Comparison of ENCODE assay signal across 19 mouse cellular contexts in the genomic region with DNA sequence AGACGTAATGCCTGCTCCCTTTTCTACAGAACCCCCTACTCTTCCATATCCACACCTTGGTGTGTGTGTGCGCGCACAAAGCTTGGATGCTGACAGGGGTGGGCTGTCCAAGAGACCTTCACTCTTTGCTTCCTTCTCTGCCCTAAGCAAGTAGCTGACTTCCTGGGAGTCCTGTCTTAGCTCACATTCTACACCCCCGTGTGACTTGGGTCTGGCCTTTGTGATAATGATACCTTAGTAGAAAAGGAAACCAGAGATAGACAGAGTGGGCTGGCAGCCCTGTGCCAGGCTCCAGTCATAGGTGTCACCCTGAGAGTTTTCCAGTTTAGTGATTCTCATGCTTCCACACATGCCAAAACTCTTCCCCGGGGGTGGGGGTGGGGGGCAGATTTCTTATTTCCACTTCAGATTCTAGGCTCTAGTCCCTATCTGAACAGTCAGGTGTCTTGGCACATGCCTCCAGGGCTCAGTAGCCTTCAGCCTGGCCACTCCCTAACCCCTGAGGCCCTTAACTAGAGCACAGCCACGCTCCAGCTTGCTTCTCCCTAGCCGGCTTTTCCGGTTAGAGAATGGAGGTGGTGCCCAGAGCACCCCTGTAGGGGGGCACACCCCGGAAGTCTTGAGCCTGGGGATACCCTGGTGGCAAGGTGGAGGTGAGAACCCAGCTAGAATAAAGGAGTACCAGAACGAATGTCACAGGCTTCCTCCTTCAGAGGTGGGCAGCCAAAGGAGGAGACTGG. TPM values are rescaled to one million over a fixed set of nuclear protein-coding genes. Genes with fewer than 3 reads are reported as not detected.
DNase-seq lines count a peak whose midpoint lies in the region; ATAC-seq and TF ChIP-seq lines count a peak whose summit lies in the region.
"Had no signal": no experiment of that assay in that cellular context is flagged by ENCODE, and none has a peak within 500 bp of the region (broad histone marks: within the 10 kb centered on the region; RNA-seq: fewer than 3 reads in every experiment).

No protein-coding gene starts in this region.

- TF ChIP-seq CTCF in G1E (IDR thresholded peaks at IDR 0.05; ENCODE audit: low read depth, low read length): no peak

- ATAC-seq in embryonic facial prominence, embryonic 14.5 days (ENCODE audit: low read depth): 0 out of 2 replicates have a peak, but pooled peaks have one; percentile 34
- ATAC-seq in G1E (ENCODE audit: extremely low read depth, insufficient number of reproducible peaks, low FRiP score, poor library complexity, severe bottlenecking): peak; percentile 8; the same call in 1 of the 2 replicates
- ATAC-seq in liver, embryonic 15.5 days (ENCODE audit: insufficient read depth): peak; percentile 35; the same call in 1 of the 2 replicates
- no peak for ATAC-seq in erythroblast, adult 5-6 weeks (replicated peaks; ENCODE audit: low FRiP score, poor library complexity, severe bottlenecking)
- ATAC-seq: forebrain, postnatal 0 days; hindbrain, postnatal 0 days had no signal

- DNase-seq in embryonic facial prominence, embryonic 14.5 days (ENCODE audit: low spot score): no peak
- DNase-seq in embryonic facial prominence, embryonic 10.5 days (ENCODE audit: low spot score): no peak
- no peak for DNase-seq in G1E (ENCODE audit: low spot score)
- DNase-seq in lung, postnatal 36 days: peak; percentile 74
- no peak for DNase-seq in left cerebral cortex, postnatal 14 days (ENCODE audit: low spot score in 2 of 2)
- DNase-seq in left cerebral cortex, adult 11 months (ENCODE audit: low spot score): no peak
- DNase-seq: adrenal gland, postnatal 36 days; forebrain, postnatal 0 days; gastrocnemius, postnatal 10 days; layer of hippocampus, adult 9-11 months; right cerebral cortex, postnatal 25 days; thymus, postnatal 14 days had no signal

- no peaks in the 10 kb centered on the region for H3K4me1 ChIP-seq in embryonic facial prominence, embryonic 14.5 days (ENCODE audit: control insufficient read depth, insufficient read depth, low read length)
- peaks cover 6% of the 10 kb centered on the region for H3K4me1 ChIP-seq in embryonic facial prominence, embryonic 10.5 days
- H3K4me1 ChIP-seq in G1E (ENCODE audit: insufficient read depth, low read depth, low read length): peaks cover 2% of the 10 kb centered on the region; the same call in 1 of the 2 replicates
- H3K4me1 ChIP-seq in liver, embryonic 15.5 days (replicated peaks): peaks cover 19% of the 10 kb centered on the region

- no peaks in the 10 kb centered on the region for H3K36me3 ChIP-seq in embryonic facial prominence, embryonic 14.5 days (ENCODE audit: control insufficient read depth, insufficient read depth, low read length)
- H3K36me3 ChIP-seq in embryonic facial prominence, embryonic 10.5 days (replicated peaks): no peaks in the 10 kb centered on the region
- H3K36me3 ChIP-seq in G1E (replicated peaks): no peaks in the 10 kb centered on the region
- H3K36me3 ChIP-seq in liver, embryonic 15.5 days (replicated peaks): no peaks in the 10 kb centered on the region
- H3K36me3 ChIP-seq: limb, embryonic 10.5 days had no signal

- no peak overlapping the region for H3K27ac ChIP-seq in embryonic facial prominence, embryonic 14.5 days (replicated peaks; ENCODE audit: low read depth, low read length)
- H3K27ac ChIP-seq in embryonic facial prominence, embryonic 10.5 days (replicated peaks): no peak overlapping the region
- H3K27ac ChIP-seq in liver, embryonic 15.5 days (replicated peaks): no peak overlapping the region
- H3K27ac ChIP-seq: hindbrain, postnatal 0 days; limb, embryonic 10.5 days had no signal

- peaks cover 14% of the 10 kb centered on the region for H3K27me3 ChIP-seq in embryonic facial prominence, embryonic 14.5 days (replicated peaks; ENCODE audit: control insufficient read depth, insufficient read depth, low read length)
- H3K27me3 ChIP-seq in embryonic facial prominence, embryonic 10.5 days (replicated peaks; ENCODE audit: low read depth, poor library complexity, severe bottlenecking): peaks cover 49% of the 10 kb centered on the region
- H3K27me3 ChIP-seq in G1E (ENCODE audit: insufficient read depth, low read length): peaks cover 67% of the 10 kb centered on the region
- H3K27me3 ChIP-seq in liver, embryonic 15.5 days: peaks cover 29% of the 10 kb centered on the region

- H3K9ac ChIP-seq in embryonic facial prominence, embryonic 14.5 days (ENCODE audit: low read depth, low read length): no peak overlapping the region
- H3K9ac ChIP-seq in liver, embryonic 15.5 days: no peak overlapping the region
- H3K9ac ChIP-seq: forebrain, postnatal 0 days had no signal

- WGBS in embryonic facial prominence, embryonic 14.5 days: 51% methylated on average over 10 of the region's 10 CpGs
- 59% methylated on average over 10 of the region's 10 CpGs for WGBS in embryonic facial prominence, embryonic 10.5 days
- 45% methylated on average over 10 of the region's 10 CpGs for WGBS in liver, embryonic 15.5 days (ENCODE audit: insufficient replicate concordance)

- H3K4me3 ChIP-seq in embryonic facial prominence, embryonic 14.5 days (ENCODE audit: low read depth, low read length): no peak overlapping the region
- H3K4me3 ChIP-seq in embryonic facial prominence, embryonic 10.5 days: no peak overlapping the region
- H3K4me3 ChIP-seq in G1E (ENCODE audit: low read depth, low read length): no peak overlapping the region
- H3K4me3 ChIP-seq in liver, embryonic 15.5 days (replicated peaks): no peak overlapping the region
- H3K4me3 ChIP-seq: limb, embryonic 10.5 days; megakaryocyte, embryonic 14.5 days had no signal

- intact Hi-C loops in left cerebral cortex, postnatal 14 days (cut with DNase I): no loop called here

- H3K4me2 ChIP-seq in embryonic facial prominence, embryonic 14.5 days (ENCODE audit: low read depth, low read length): no peak overlapping the region
- H3K4me2 ChIP-seq in liver, embryonic 15.5 days: no peak overlapping the region

- H3K9me3 ChIP-seq in embryonic facial prominence, embryonic 14.5 days (ENCODE audit: control insufficient read depth, low read length): no peaks in the 10 kb centered on the region
- H3K9me3 ChIP-seq in embryonic facial prominence, embryonic 10.5 days: no peaks in the 10 kb centered on the region
- no peaks in the 10 kb centered on the region for H3K9me3 ChIP-seq in G1E (replicated peaks)
- H3K9me3 ChIP-seq in liver, embryonic 15.5 days (replicated peaks): no peaks in the 10 kb centered on the region
- H3K9me3 ChIP-seq: limb, embryonic 10.5 days; megakaryocyte, embryonic 14.5 days had no signal

RNA-seq across cellular contexts. Expression of a gene that starts 4.2 kb away (rescaled TPM):
- 0.69 and 0.97 TPM in 2 replicates for polyA plus RNA-seq in embryonic facial prominence, embryonic 14.5 days (2014; fragmentation: Nextera tagmentation; extraction: Ambion mirVana)
- 0.49 and 0.56 TPM in 2 replicates for polyA plus RNA-seq in embryonic facial prominence, embryonic 10.5 days (2016; fragmentation: Nextera tagmentation; extraction: Ambion mirVana)
- total RNA-seq in G1E (2014; fragmentation: Nextera tagmentation) (0.19 and 0.23 TPM in 2 replicates), G1E (2017) (0.93 and 2.6 TPM in 2 replicates)
- 0.02 and 0.04 TPM in 2 replicates for polyA plus RNA-seq in G1E (2012)
- polyA plus RNA-seq in liver, embryonic 15.5 days (2015; fragmentation: Nextera tagmentation; extraction: Ambion mirVana): 0.22 and 0.32 TPM in 2 replicates
- total RNA-seq in left cerebral cortex, postnatal 14 days (2021): not detected
- total RNA-seq in erythroblast, adult 5-6 weeks (2015; ENCODE audit: low replicate concordance): not detected in 2 replicates
- total RNA-seq in erythroblast, adult 5-6 weeks (2017; ENCODE audit: low replicate concordance): not detected in 2 replicates
- total RNA-seq: common myeloid progenitor, adult 5-6 weeks; forebrain, postnatal 0 days; hindbrain, postnatal 0 days had no signal
- polyA plus RNA-seq: forebrain, postnatal 0 days; hindbrain, postnatal 0 days had no signal

RNA-seq across cellular contexts. Expression of a gene that starts 7.8 kb away (rescaled TPM):
- 18.1 and 21.4 TPM in 2 replicates for polyA plus RNA-seq in embryonic facial prominence, embryonic 14.5 days (2014; fragmentation: Nextera tagmentation; extraction: Ambion mirVana)
- 31.0 and 32.8 TPM in 2 replicates for polyA plus RNA-seq in embryonic facial prominence, embryonic 10.5 days (2016; fragmentation: Nextera tagmentation; extraction: Ambion mirVana)
- total RNA-seq in G1E (2014; fragmentation: Nextera tagmentation) (35.3 and 42.2 TPM in 2 replicates), G1E (2017) (32.1 and 34.4 TPM in 2 replicates)
- polyA plus RNA-seq in G1E (2012): 151 and 153 TPM in 2 replicates
- 10.4 and 11.1 TPM in 2 replicates for polyA plus RNA-seq in liver, embryonic 15.5 days (2015; fragmentation: Nextera tagmentation; extraction: Ambion mirVana)
- 10 to 100 TPM; 80.8 to 82.5 TPM for total RNA-seq in left cerebral cortex, postnatal 14 days (2021)
- 16.3 and 22.4 TPM in 2 replicates for total RNA-seq in erythroblast, adult 5-6 weeks (2015; ENCODE audit: low replicate concordance)
- 6.6 and 8.6 TPM in 2 replicates for total RNA-seq in erythroblast, adult 5-6 weeks (2017; ENCODE audit: low replicate concordance)

RNA-seq across cellular contexts. Expression of a gene that starts 7.9 kb away (rescaled TPM):
- 0.33 and 1.1 TPM in 2 replicates for polyA plus RNA-seq in embryonic facial prominence, embryonic 14.5 days (2014; fragmentation: Nextera tagmentation; extraction: Ambion mirVana)
- 0.44 and 0.85 TPM in 2 replicates for polyA plus RNA-seq in embryonic facial prominence, embryonic 10.5 days (2016; fragmentation: Nextera tagmentation; extraction: Ambion mirVana)
- total RNA-seq in G1E (2014; fragmentation: Nextera tagmentation) (3.8 and 7.0 TPM in 2 replicates), G1E (2017) (0.23 TPM in 1 of 2 replicates, not detected in the other)
- polyA plus RNA-seq in G1E (2012): 0.24 and 2.3 TPM in 2 replicates
- 0.10 and 0.17 TPM in 2 replicates for polyA plus RNA-seq in liver, embryonic 15.5 days (2015; fragmentation: Nextera tagmentation; extraction: Ambion mirVana)
- not detected for total RNA-seq in left cerebral cortex, postnatal 14 days (2021)
- total RNA-seq in erythroblast, adult 5-6 weeks (2015; ENCODE audit: low replicate concordance): 0.84 TPM in 1 of 2 replicates, not detected in the other
- total RNA-seq in erythroblast, adult 5-6 weeks (2017; ENCODE audit: low replicate concordance): not detected in 2 replicates
- total RNA-seq: common myeloid progenitor, adult 5-6 weeks; forebrain, postnatal 0 days; heart, postnatal 25 days; hindbrain, postnatal 0 days had no signal

RNA-seq across cellular contexts. Expression of a gene that starts 13.5 kb away (rescaled TPM):
- polyA plus RNA-seq in embryonic facial prominence, embryonic 14.5 days (2014; fragmentation: Nextera tagmentation; extraction: Ambion mirVana): 2.3 and 2.7 TPM in 2 replicates
- 5.7 and 7.2 TPM in 2 replicates for polyA plus RNA-seq in embryonic facial prominence, embryonic 10.5 days (2016; fragmentation: Nextera tagmentation; extraction: Ambion mirVana)
- total RNA-seq in G1E (2014; fragmentation: Nextera tagmentation) (0.29 and 0.60 TPM in 2 replicates), G1E (2017) (0.16 and 0.23 TPM in 2 replicates)
- 0.23 and 0.36 TPM in 2 replicates for polyA plus RNA-seq in G1E (2012)
- polyA plus RNA-seq in liver, embryonic 15.5 days (2015; fragmentation: Nextera tagmentation; extraction: Ambion mirVana): 0.36 and 0.37 TPM in 2 replicates
- total RNA-seq in left cerebral cortex, postnatal 14 days (2021): 10 to 100 TPM; 42.8 to 47.5 TPM
- total RNA-seq in erythroblast, adult 5-6 weeks (2015; ENCODE audit: low replicate concordance): not detected in 2 replicates
- 0.09 TPM in 1 of 2 replicates, not detected in the other for total RNA-seq in erythroblast, adult 5-6 weeks (2017; ENCODE audit: low replicate concordance)
- total RNA-seq: heart, postnatal 25 days had no signal

RNA-seq across cellular contexts. Expression of a gene that starts 17.2 kb away (rescaled TPM):
- polyA plus RNA-seq in embryonic facial prominence, embryonic 14.5 days (2014; fragmentation: Nextera tagmentation; extraction: Ambion mirVana): 3.3 and 5.0 TPM in 2 replicates
- 4.4 and 5.2 TPM in 2 replicates for polyA plus RNA-seq in embryonic facial prominence, embryonic 10.5 days (2016; fragmentation: Nextera tagmentation; extraction: Ambion mirVana)
- total RNA-seq in G1E (2014; fragmentation: Nextera tagmentation) (20.1 and 21.3 TPM in 2 replicates), G1E (2017) (2.8 and 4.5 TPM in 2 replicates)
- polyA plus RNA-seq in G1E (2012): 34.8 and 35.0 TPM in 2 replicates
- 0.36 and 0.68 TPM in 2 replicates for polyA plus RNA-seq in liver, embryonic 15.5 days (2015; fragmentation: Nextera tagmentation; extraction: Ambion mirVana)
- 1 to 10 TPM; 5.6 to 9.0 TPM for total RNA-seq in left cerebral cortex, postnatal 14 days (2021)
- total RNA-seq in erythroblast, adult 5-6 weeks (2015; ENCODE audit: low replicate concordance): 6.1 TPM in 1 of 2 replicates, not detected in the other
- total RNA-seq in erythroblast, adult 5-6 weeks (2017; ENCODE audit: low replicate concordance): 0.43 TPM in 1 of 2 replicates, not detected in the other
